Mouse (Mus musculus) CH12.LX (cell line): ENCODE results near the gene Syt9. TPM values are rescaled to one million over a fixed set of nuclear protein-coding genes. Genes with fewer than 3 reads are reported as not detected.

ENCODE experiments used
- DNase-seq: peaks from one replicate; pipeline ENCODE4 v3.0.0-alpha.2; 2013; ENCODE audit errors: extremely low read depth
- H3K27ac ChIP-seq: 2 replicates; pipeline ENCODE4 v1.5.1; 2012; ENCODE audit warnings: low read depth, mild to moderate bottlenecking, control low read depth, moderate library complexity; ENCODE audit not compliant: insufficient read depth
- H3K27me3 ChIP-seq: replicated peaks from 2 replicates; pipeline ENCODE3; 2012; ENCODE audit warnings: inconsistent platforms
- H3K36me3 ChIP-seq, 2 experiments: replicated peaks in 1 of 2; 2 replicates each; pipeline versions ENCODE3 to v1.6.1; 2012; ENCODE audit warnings: inconsistent platforms in 1 of 2, low read length in 1 of 2, mild to moderate bottlenecking in 1 of 2, mixed read lengths in 1 of 2, moderate library complexity in 1 of 2; ENCODE audit not compliant: control insufficient read depth in 1 of 2, insufficient read depth in 1 of 2
- H3K4me1 ChIP-seq, 2 experiments: 2 replicates each; pipeline ENCODE4 v1.6.1; 2012; ENCODE audit warnings: inconsistent platforms in 1 of 2, moderate library complexity in 1 of 2; ENCODE audit not compliant: insufficient read depth in 2 of 2, control insufficient read depth in 1 of 2
- H3K4me2 ChIP-seq: 2 replicates; pipeline ENCODE4 v1.6.1; 2012; ENCODE audit warnings: low read depth, mild to moderate bottlenecking, control low read depth; ENCODE audit not compliant: poor library complexity, insufficient read depth, severe bottlenecking
- H3K4me3 ChIP-seq, 3 experiments: fragments of 150-350 bp in 1 of 3; sonication (generic) in 1 of 3; replicated peaks in 1 of 3; 2 replicates each; pipeline versions ENCODE3 to v1.5.1; 2011 to 2012; ENCODE audit warnings: low read depth in 2 of 3, low read length in 2 of 3, mild to moderate bottlenecking in 2 of 3, moderate library complexity in 2 of 3, control low read depth in 1 of 3, improper control_type of control experiment in 1 of 3, inconsistent platforms in 1 of 3, mixed read lengths in 1 of 3; ENCODE audit not compliant: poor library complexity in 1 of 3
- H3K79me2 ChIP-seq: replicated peaks from 2 replicates; pipeline ENCODE4 v1.6.1; 2012; ENCODE audit warnings: mild to moderate bottlenecking, moderate library complexity; ENCODE audit not compliant: control insufficient read depth, poor library complexity, insufficient read depth, severe bottlenecking; ENCODE audit errors: extremely low read depth
- H3K9ac ChIP-seq: 2 replicates; pipeline ENCODE4 v1.6.1; 2012; ENCODE audit warnings: low read depth, mild to moderate bottlenecking, control low read depth, moderate library complexity; ENCODE audit not compliant: insufficient read depth
- H3K9me3 ChIP-seq: replicated peaks from 2 replicates; pipeline ENCODE3; 2012; ENCODE audit warnings: low read length, inconsistent platforms, mixed read lengths
- CHD1 ChIP-seq: IDR thresholded peaks from 2 replicates; pipeline ENCODE4 v1.6.1; 2012; ENCODE audit warnings: low read depth, low read length, improper control_type of control experiment, inconsistent platforms
- CTCF ChIP-seq, 2 experiments: IDR thresholded peaks in 1 of 2; conservative IDR thresholded peaks in 1 of 2; 2 replicates each; pipeline ENCODE4 v1.5.1; 2011 to 2012; ENCODE audit warnings: low read depth in 2 of 2, low read length in 2 of 2, improper control_type of control experiment in 1 of 2, inconsistent platforms in 1 of 2, mild to moderate bottlenecking in 1 of 2, moderate library complexity in 1 of 2
- HCFC1 ChIP-seq: IDR thresholded peaks from 2 replicates; pipeline ENCODE4 v1.6.1; 2012; ENCODE audit warnings: low read depth, mild to moderate bottlenecking, inconsistent platforms, low read length, improper control_type of control experiment
- IRF4 ChIP-seq: IDR thresholded peaks from 2 replicates; pipeline ENCODE4 v1.6.1; 2014; ENCODE audit warnings: low read depth, mild to moderate bottlenecking, inconsistent platforms, low read length, improper control_type of control experiment
- JUN ChIP-seq: IDR thresholded peaks from 2 replicates; pipeline ENCODE4 v1.6.1; 2011; ENCODE audit warnings: low read depth, mild to moderate bottlenecking, low read length, improper control_type of control experiment, moderate library complexity; ENCODE audit not compliant: insufficient read depth
- JUND ChIP-seq: conservative IDR thresholded peaks from 2 replicates; pipeline ENCODE4 v1.6.1; 2011; ENCODE audit warnings: low read depth, low read length, improper control_type of control experiment
- MAZ ChIP-seq: IDR thresholded peaks from 2 replicates; pipeline ENCODE4 v1.6.1; 2012; ENCODE audit warnings: low read depth, mild to moderate bottlenecking, inconsistent platforms, low read length, improper control_type of control experiment, moderate library complexity
- MEF2A ChIP-seq: IDR thresholded peaks from 2 replicates; pipeline ENCODE4 v1.6.1; 2014; ENCODE audit warnings: low read depth, mild to moderate bottlenecking, inconsistent platforms, low read length, improper control_type of control experiment, borderline replicate concordance
- NELFE ChIP-seq: IDR thresholded peaks from 2 replicates; pipeline ENCODE4 v1.6.1; 2011; ENCODE audit warnings: low read depth, low read length, improper control_type of control experiment
- NRF1 ChIP-seq: IDR thresholded peaks from 2 replicates; pipeline ENCODE4 v1.6.1; 2014; ENCODE audit warnings: low read depth, mild to moderate bottlenecking, inconsistent platforms, low read length, improper control_type of control experiment, moderate library complexity
- PAX5 ChIP-seq: IDR thresholded peaks from 2 replicates; pipeline ENCODE4 v1.6.1; 2012; ENCODE audit warnings: low read length, inconsistent platforms, mixed read lengths
- POLR2A ChIP-seq: IDR thresholded peaks from 2 replicates; pipeline ENCODE4 v1.6.1; 2011; ENCODE audit warnings: low read depth, mild to moderate bottlenecking, improper control_type of control experiment, low read length
- POLR2AphosphoS2 ChIP-seq: IDR thresholded peaks from 2 replicates; pipeline ENCODE4 v1.6.1; 2011; ENCODE audit warnings: low read depth, low read length, improper control_type of control experiment
- RAD21 ChIP-seq: IDR thresholded peaks from 2 replicates; pipeline ENCODE4 v1.6.1; 2011; ENCODE audit warnings: low read depth, mild to moderate bottlenecking, low read length, improper control_type of control experiment, moderate library complexity
- RCOR1 ChIP-seq: conservative IDR thresholded peaks from 2 replicates; pipeline ENCODE4 v1.6.1; 2012; ENCODE audit warnings: low read depth, mild to moderate bottlenecking, inconsistent platforms, low read length, improper control_type of control experiment
- SMC3 ChIP-seq: IDR thresholded peaks from 2 replicates; pipeline ENCODE4 v1.6.1; 2011; ENCODE audit warnings: low read depth, low read length, improper control_type of control experiment
- ZKSCAN1 ChIP-seq: IDR thresholded peaks from 2 replicates; pipeline ENCODE4 v1.6.1; 2012; ENCODE audit warnings: low read depth, inconsistent platforms, low read length, improper control_type of control experiment, borderline replicate concordance
- dilution Hi-C: fragments of 300-500 bp; cut with MboI; formaldehyde crosslinking; loops from 2 replicates; pipeline ENCODE4 v1.14.3; 2020; ENCODE audit warnings: low sequenced_read_pairs; ENCODE audit not compliant: extremely low pct_unique_long_range_greater_than_20kb, extremely low pct_ligation_motif_present
- in situ Hi-C: fragments of 300-500 bp; cut with MboI; formaldehyde crosslinking; loops from 3 replicates; pipeline ENCODE4 v1.14.3; 2019; ENCODE audit warnings: low sequenced_read_pairs, low pct_ligation_motif_present, low pct_unique_long_range_greater_than_20kb, mixed read lengths
- polyA plus RNA-seq: library from polyadenylated mRNA; unstranded; fragments of >175 nt; gene quantifications from 2 replicates; pipeline ENCODE4 v1.2.1, GENCODE M21; 2012; ENCODE audit warnings: low read depth; ENCODE audit not compliant: insufficient read length
- total RNA-seq, 2 experiments: library from RNA; depleted of rRNA; stranded (reverse); fragments of 300-350 nt in 1 of 2; fragments of >200 nt in 1 of 2; gene quantifications; 2 replicates each; pipeline ENCODE4 v1.2.3; 2012 to 2014

The Syt9 gene
- total and polyA plus RNA-seq, 3 experiments: not detected

DNA sequence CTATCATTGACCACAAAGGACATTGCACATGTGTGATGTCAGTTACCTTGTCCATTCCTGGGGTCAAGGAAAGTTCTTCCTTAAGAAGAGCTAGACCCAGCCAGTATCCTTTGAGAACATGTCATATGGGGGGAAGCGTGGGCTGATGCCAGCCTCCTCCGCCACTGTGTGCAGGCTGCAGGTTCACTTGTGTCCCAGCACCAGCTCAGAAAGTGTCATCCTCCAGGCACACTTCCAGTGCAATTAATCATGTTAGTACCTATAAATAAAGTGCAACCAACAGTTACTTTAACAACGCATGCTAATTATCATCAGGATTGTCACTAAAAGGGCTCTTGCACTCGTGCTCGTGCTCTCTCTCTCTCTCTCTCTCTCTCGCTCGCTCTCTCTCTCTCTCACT, 126.4 kb downstream of the Syt9 start:
- Histone ChIP-seq H3K27me3 (no peaks in the 10 kb centered on the region), H3K4me1 (peaks cover 3 to 7% of the 10 kb centered on the region in 2 experiments; a peak in 3 of 4 replicates), H3K4me3 (no peak overlapping the region), H3K9ac (no peak overlapping the region), H3K79me2 (no peaks in the 10 kb centered on the region), H3K27ac (no peak overlapping the region), H3K9me3 (no peaks in the 10 kb centered on the region), H3K4me2 (no peak overlapping the region), H3K36me3 (no peaks in the 10 kb centered on the region)
- in situ Hi-C loops (no loop called here), dilution Hi-C loops (no loop called here)
- TF ChIP-seq ZKSCAN1 (no peak), CHD1 (no peak), POLR2A (no peak), NELFE (no peak), RCOR1 (no peak), POLR2AphosphoS2 (no peak), MEF2A (no peak), NRF1 (no peak), JUND (no peak), JUN (no peak), IRF4 (no peak), CTCF (conservative IDR thresholded peaks at IDR 0.05 in 1 of 2, IDR thresholded peaks at IDR 0.05 in 1 of 2; ENCODE audit: low read depth in 2 of 2, low read length in 2 of 2) (no peak), PAX5 (no peak)
- DNase-seq: no peak

DNA sequence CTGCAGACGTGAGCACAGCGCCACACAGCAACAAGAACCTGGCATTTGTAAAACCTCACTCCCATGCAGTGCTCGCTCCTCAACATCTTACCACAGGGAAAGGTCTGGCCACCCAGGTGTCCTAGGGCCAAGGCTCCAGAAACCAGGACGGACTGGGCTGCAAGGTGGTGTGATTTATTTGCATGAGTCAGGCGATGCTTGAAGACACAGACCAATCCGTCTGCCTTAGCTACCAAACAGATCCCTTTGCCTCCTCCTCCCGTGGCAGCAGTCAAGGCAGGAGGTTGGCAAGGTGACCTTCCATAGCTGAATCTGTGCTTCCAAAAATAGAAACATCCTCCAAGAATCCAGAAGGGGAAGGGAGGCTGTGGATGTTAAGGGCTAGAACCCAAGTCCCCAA, 130.1 kb downstream of the Syt9 start:
- Histone ChIP-seq H3K4me1 (peaks cover 5 to 7% of the 10 kb centered on the region in 2 experiments; a peak in 3 of 4 replicates), H3K79me2 (no peaks in the 10 kb centered on the region), H3K9ac (no peak overlapping the region), H3K9me3 (no peaks in the 10 kb centered on the region), H3K27ac (no peak overlapping the region), H3K36me3 (no peaks in the 10 kb centered on the region), H3K27me3 (no peaks in the 10 kb centered on the region), H3K4me3 (peak overlapping the region in 1 of 3 experiments; percentile 52), H3K4me2 (peak overlapping the region; percentile 72)
- DNase-seq: no peak
- dilution Hi-C loops (no loop called here), in situ Hi-C loops (no loop called here)
- TF ChIP-seq CTCF (conservative IDR thresholded peaks at IDR 0.05 in 1 of 2, IDR thresholded peaks at IDR 0.05 in 1 of 2; ENCODE audit: low read depth in 2 of 2, low read length in 2 of 2): peak in 1 of 2 experiments; percentile 18; a peak in 1 of 4 replicates
- TF ChIP-seq HCFC1: no peak
- no peak for TF ChIP-seq MAZ
- no peak for TF ChIP-seq SMC3
- TF ChIP-seq RAD21: peak; percentile 14
- TF ChIP-seq NELFE: no peak
